Comparison of ENCODE assay signal across 8 mouse cellular contexts in genomic region chr2:170060066-170060465, GRCm38 (mm10).
DNase-seq lines count a peak whose midpoint lies in the region; ATAC-seq and TF ChIP-seq lines count a peak whose summit lies in the region.

No protein-coding gene starts in this region.

- peak; percentile 75 for ATAC-seq in megakaryocyte progenitor cell, adult 5-6 weeks (replicated peaks; ENCODE audit: poor library complexity)

- peak; percentile 72 for TF ChIP-seq CTCF in layer of hippocampus, adult 2 months (conservative IDR thresholded peaks at IDR 0.05)

- peak; percentile 21 to 24 for DNase-seq in adrenal gland, postnatal 36 days
- no peak for DNase-seq in adrenal gland, postnatal 4 days (ENCODE audit: low spot score in 2 of 2)
- DNase-seq in layer of hippocampus, adult 2 months (ENCODE audit: low spot score in 2 of 2): no peak
- no peak for DNase-seq in layer of hippocampus, adult 9-11 months
- peak; percentile 36 for DNase-seq in c-Kit-positive CD71-positive TER-119-negative erythroid progenitor cells, embryonic 14.5 days (ENCODE audit: low read depth)
- DNase-seq in retina, postnatal 1 day: no peak
- no peak for DNase-seq in frontal cortex, postnatal 10 days (ENCODE audit: low spot score in 2 of 2)

- H3K27ac ChIP-seq in layer of hippocampus, adult 2 months: no peak overlapping the region

- H3K4me3 ChIP-seq in layer of hippocampus, adult 2 months: no peak overlapping the region

Comparison
In these comparisons a context has a peak if more than half of its experiments do, and no peak if none do; other contexts are left out.
1. DNase-seq: peak in adrenal gland, postnatal 36 days (2 of 2) and c-Kit-positive CD71-positive TER-119-negative erythroid progenitor cells, embryonic 14.5 days (single experiment); none in adrenal gland, postnatal 4 days (0 of 2), layer of hippocampus, adult 2 months (0 of 2), layer of hippocampus, adult 9-11 months (single experiment), retina, postnatal 1 day (single experiment) and frontal cortex, postnatal 10 days (0 of 2).